ENCODE assay signal across 8 mouse cellular contexts in the genomic region with DNA sequence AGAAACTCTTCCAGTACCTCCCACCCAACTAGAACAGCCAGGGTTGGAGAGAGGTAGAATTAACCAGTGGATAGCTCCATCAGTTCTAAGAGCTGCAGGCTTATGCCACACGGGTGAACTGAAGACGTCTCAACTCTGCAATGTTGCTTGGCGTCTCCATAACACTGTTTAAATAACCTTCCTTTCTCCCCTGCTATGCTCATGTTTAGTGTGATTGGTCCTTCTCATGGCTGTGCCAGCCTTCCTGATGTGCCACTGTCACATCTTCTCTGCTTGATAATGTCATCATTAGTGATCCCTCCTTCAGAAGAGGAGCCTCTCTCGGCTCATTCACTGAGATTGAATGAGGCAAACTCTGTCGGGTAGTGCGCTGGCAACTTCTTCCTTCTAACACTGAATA.
"Had no signal": no experiment of that assay in that cellular context is flagged by ENCODE, and none has a peak within 500 bp of the region (broad histone marks: within the 10 kb centered on the region; RNA-seq: fewer than 3 reads in every experiment).

No protein-coding gene starts in this region.

- DNase-seq: liver, postnatal 0 days; lung, adult 2 months; lung, postnatal 14 days; lung, postnatal 36 days; right cerebral cortex, postnatal 14 days; thymus, adult 2 months; thymus, postnatal 25 days; thymus, postnatal 4 days had no signal
